Comparison of ENCODE assay signal across 16 mouse cellular contexts in the genomic region with DNA sequence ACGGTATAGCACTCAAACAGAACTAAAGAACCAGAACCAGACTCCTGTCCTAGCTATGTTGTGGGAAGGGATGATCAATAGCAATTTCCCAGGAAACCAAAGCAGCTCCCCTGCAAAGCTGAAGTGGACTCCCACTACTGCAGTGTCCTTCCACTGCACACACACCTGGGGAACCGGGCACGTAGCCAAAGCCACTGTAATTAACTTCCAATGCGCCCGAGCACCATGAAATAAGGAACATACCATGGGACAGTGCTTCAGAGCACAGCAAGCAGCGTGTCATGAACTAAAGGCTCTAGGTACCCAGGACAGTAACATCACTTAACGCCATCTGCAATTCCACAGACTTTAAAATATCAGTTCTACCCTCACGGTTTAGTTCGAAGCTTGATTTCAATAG.
DNase-seq lines count a peak whose midpoint lies in the region; ATAC-seq and TF ChIP-seq lines count a peak whose summit lies in the region.
"Had no signal": no experiment of that assay in that cellular context is flagged by ENCODE, and none has a peak within 500 bp of the region (broad histone marks: within the 10 kb centered on the region; RNA-seq: fewer than 3 reads in every experiment).

No protein-coding gene starts in this region.

- H3K27me3 ChIP-seq in heart, embryonic 10.5 days (ENCODE audit: insufficient read depth, poor library complexity, severe bottlenecking), result no peaks in the 10 kb centered on the region
- no peaks in the 10 kb centered on the region for H3K27me3 ChIP-seq in lung, embryonic 14.5 days (ENCODE audit: insufficient read depth, low read length)
- H3K27me3 ChIP-seq: embryonic facial prominence, embryonic 12.5 days; forebrain, embryonic 12.5 days; limb, embryonic 15.5 days; lung, embryonic 15.5 days; midbrain, embryonic 13.5 days had no signal

- H3K9ac ChIP-seq in lung, embryonic 14.5 days, result no peak overlapping the region
- H3K9ac ChIP-seq: embryonic facial prominence, embryonic 12.5 days; forebrain, embryonic 12.5 days; limb, embryonic 15.5 days; lung, embryonic 15.5 days; midbrain, embryonic 13.5 days had no signal

- DNase-seq in heart, adult 11 months, result peak; percentile 93
- no peak for DNase-seq in heart, embryonic 10.5 days (ENCODE audit: low spot score)
- DNase-seq in lung, embryonic 14.5 days, result peak; percentile 24
- DNase-seq in lung, postnatal 25 days (ENCODE audit: low spot score), result no peak
- peak; percentile 24 for DNase-seq in brain, adult 2 months (ENCODE audit: low read depth, low spot score)
- peak; percentile 52 for DNase-seq in kidney, postnatal 14 days
- no peak for DNase-seq in spleen, postnatal 10 days (ENCODE audit: low spot score in 2 of 2)
- DNase-seq in layer of hippocampus, adult 11-12 months (ENCODE audit: low spot score), result no peak
- DNase-seq: cerebellum, adult 9-10 months; layer of hippocampus, postnatal 36 days had no signal

- no peak overlapping the region for H3K4me3 ChIP-seq in heart, embryonic 10.5 days
- H3K4me3 ChIP-seq in lung, embryonic 14.5 days (ENCODE audit: low read depth, low read length), result no peak overlapping the region
- H3K4me3 ChIP-seq: embryonic facial prominence, embryonic 12.5 days; forebrain, embryonic 12.5 days; limb, embryonic 15.5 days; lung, embryonic 15.5 days; midbrain, embryonic 13.5 days had no signal

- no peaks in the 10 kb centered on the region for H3K4me1 ChIP-seq in heart, embryonic 10.5 days
- H3K4me1 ChIP-seq in lung, embryonic 14.5 days (ENCODE audit: insufficient read depth), result no peaks in the 10 kb centered on the region
- H3K4me1 ChIP-seq: embryonic facial prominence, embryonic 12.5 days; forebrain, embryonic 12.5 days; lung, embryonic 15.5 days had no signal

- H3K9me3 ChIP-seq in heart, embryonic 10.5 days, result no peaks in the 10 kb centered on the region
- H3K9me3 ChIP-seq in lung, embryonic 14.5 days (ENCODE audit: low read depth, low read length), result no peaks in the 10 kb centered on the region
- H3K9me3 ChIP-seq: embryonic facial prominence, embryonic 12.5 days; forebrain, embryonic 12.5 days; limb, embryonic 15.5 days; lung, embryonic 15.5 days; midbrain, embryonic 13.5 days had no signal

- H3K36me3 ChIP-seq in heart, embryonic 10.5 days, result peaks cover 10% of the 10 kb centered on the region
- H3K36me3 ChIP-seq in lung, embryonic 14.5 days (ENCODE audit: insufficient read depth), result peaks cover 11% of the 10 kb centered on the region
- H3K36me3 ChIP-seq: forebrain, embryonic 12.5 days; limb, embryonic 15.5 days; lung, embryonic 15.5 days had no signal

- ATAC-seq in lung, embryonic 14.5 days (ENCODE audit: insufficient read depth), result no peak
- ATAC-seq: CD4-positive, CD25-positive, alpha-beta regulatory T cell, adult 4 months; midbrain, embryonic 13.5 days had no signal

- 92% methylated on average over 9 of the region's 9 CpGs for WGBS in heart, embryonic 10.5 days
- 83% methylated on average over 9 of the region's 9 CpGs for WGBS in lung, embryonic 14.5 days

- no peak overlapping the region for H3K4me2 ChIP-seq in lung, embryonic 14.5 days
- H3K4me2 ChIP-seq: embryonic facial prominence, embryonic 12.5 days; forebrain, embryonic 12.5 days; limb, embryonic 15.5 days; lung, embryonic 15.5 days; midbrain, embryonic 13.5 days had no signal

- no peak overlapping the region for H3K27ac ChIP-seq in heart, embryonic 10.5 days
- H3K27ac ChIP-seq in lung, embryonic 14.5 days (ENCODE audit: low read depth), result no peak overlapping the region
- H3K27ac ChIP-seq: embryonic facial prominence, embryonic 12.5 days; forebrain, embryonic 12.5 days; limb, embryonic 15.5 days; lung, embryonic 15.5 days; midbrain, embryonic 13.5 days had no signal

- TF ChIP-seq CTCF in lung, embryonic 14.5 days (IDR thresholded peaks at IDR 0.05; ENCODE audit: low read depth), result no peak

Comparison
In these comparisons a context has a peak if more than half of its experiments do, and no peak if none do; other contexts are left out.
1. DNase-seq: peak in heart, adult 11 months (single experiment), lung, embryonic 14.5 days (single experiment), brain, adult 2 months (single experiment) and kidney, postnatal 14 days (single experiment); none in heart, embryonic 10.5 days (single experiment), lung, postnatal 25 days (single experiment), spleen, postnatal 10 days (0 of 2) and layer of hippocampus, adult 11-12 months (single experiment).